Mouse (Mus musculus) embryonic facial prominence, embryonic 14.5 days (tissue): ENCODE results near the gene Clip2. TPM values are rescaled to one million over a fixed set of nuclear protein-coding genes. Genes with fewer than 3 reads are reported as not detected.

Experiments
- ATAC-seq: fragments of 200-750 bp; cut with Nextera tagmentation; 2 replicates; pipeline ENCODE4 v1.8.0; 2017; ENCODE audit warnings: low read depth, moderate number of reproducible peaks, moderate TSS enrichment
- DNase-seq: peaks from one replicate; pipeline ENCODE4 v3.0.0-alpha.2; 2015; ENCODE audit warnings: low spot score
- H3K27ac ChIP-seq: fragments of 300-500 bp; sonication (generic); replicated peaks from 2 replicates; pipeline ENCODE4 v1.5.1; 2014; ENCODE audit warnings: low read depth, mild to moderate bottlenecking, low read length, moderate library complexity
- H3K27me3 ChIP-seq: fragments of 300-500 bp; sonication (generic); replicated peaks from 2 replicates; pipeline ENCODE4 v1.6.1; 2014; ENCODE audit warnings: low read length; ENCODE audit not compliant: control insufficient read depth, insufficient read depth
- H3K36me3 ChIP-seq: fragments of 300-500 bp; sonication (generic); 2 replicates; pipeline ENCODE4 v1.6.1; 2014; ENCODE audit warnings: low read length, mixed read lengths; ENCODE audit not compliant: control insufficient read depth, insufficient read depth
- H3K4me1 ChIP-seq: fragments of 300-500 bp; sonication (generic); 2 replicates; pipeline ENCODE4 v1.6.1; 2014; ENCODE audit warnings: antibody characterized with exemption, low read length; ENCODE audit not compliant: control insufficient read depth, insufficient read depth
- H3K4me2 ChIP-seq: fragments of 300-500 bp; sonication (generic); 2 replicates; pipeline ENCODE4 v1.6.1; 2014; ENCODE audit warnings: low read depth, mild to moderate bottlenecking, low read length, moderate library complexity, mixed read lengths
- H3K4me3 ChIP-seq: fragments of 300-500 bp; sonication (generic); 2 replicates; pipeline ENCODE4 v1.5.1; 2014; ENCODE audit warnings: low read depth, mild to moderate bottlenecking, low read length
- H3K9ac ChIP-seq: fragments of 300-500 bp; sonication (generic); 2 replicates; pipeline ENCODE4 v1.6.1; 2014; ENCODE audit warnings: low read depth, mild to moderate bottlenecking, low read length, moderate library complexity, mixed read lengths
- H3K9me3 ChIP-seq: fragments of 300-500 bp; sonication (generic); 2 replicates; pipeline ENCODE4 v1.6.1; 2016; ENCODE audit warnings: low read length; ENCODE audit not compliant: control insufficient read depth
- WGBS: fragments of 180-500 bp; shearing (Covaris S2); extraction: QIAGEN DNeasy Blood & Tissue Kit; methylation state at CpG from one replicate; pipeline ENCODE4 v1.1.7; 2014; 5-methylcytosine and 5-hydroxymethylcytosine counted together
- polyA plus RNA-seq: library from polyadenylated mRNA; unstranded; fragments of >200 nt; fragmentation: Nextera tagmentation; extraction: Ambion mirVana; gene quantifications from 2 replicates; pipeline ENCODE4 v1.2.1, GENCODE M21; 2014

The Clip2 gene
- polyA plus RNA-seq = 4.1 and 4.7 TPM in 2 replicates

GRCm38 (mm10) chr5:134552110-134552972, at the start of gene Clip2:
Gene Clip2 (minus strand): TSS chr5:134552434.
- Histone ChIP-seq H3K4me2 (peak within 1 kb of the TSS; percentile 89), H3K4me1 (peaks cover 20% of the 10 kb centered on the region), H3K4me3 (peak within 1 kb of the TSS; percentile 76), H3K27me3 (no peaks in the 10 kb centered on the region), H3K9ac (peak within 1 kb of the TSS; percentile 81), H3K27ac (peak within 1 kb of the TSS; percentile 94), H3K9me3 (0 out of 2 replicates have a peak, but pooled peaks cover 2% of the 10 kb centered on the region), H3K36me3 (no peaks in the 10 kb centered on the region)
- DNase-seq (peak; percentile 98), ATAC-seq (peak; percentile 94)
- 2% methylated on average over 45 of the region's 61 CpGs for WGBS

GRCm38 (mm10) chr5:134597711-134598110, 45.5 kb upstream of the Clip2 start:
- Histone ChIP-seq H3K4me2 (no peak overlapping the region), H3K9ac (no peak overlapping the region), H3K4me3 (no peak overlapping the region), H3K4me1 (no peaks in the 10 kb centered on the region), H3K27ac (no peak overlapping the region), H3K27me3 (no peaks in the 10 kb centered on the region), H3K9me3 (no peaks in the 10 kb centered on the region), H3K36me3 (peaks cover 76% of the 10 kb centered on the region)
- WGBS = 86% methylated on average over 10 of the region's 10 CpGs
- ATAC-seq (no peak), DNase-seq (peak; percentile 23)

GRCm38 (mm10) chr5:134593093-134593492, 40.9 kb upstream of the Clip2 start:
- no peaks in the 10 kb centered on the region for H3K9me3 ChIP-seq
- no peak for ATAC-seq
- H3K4me3 ChIP-seq = no peak overlapping the region
- no peak overlapping the region for H3K9ac ChIP-seq
- H3K27ac ChIP-seq = no peak overlapping the region
- H3K27me3 ChIP-seq = no peaks in the 10 kb centered on the region
- no peak for DNase-seq
- H3K36me3 ChIP-seq = peaks cover 86% of the 10 kb centered on the region
- H3K4me2 ChIP-seq = no peak overlapping the region
- no peaks in the 10 kb centered on the region for H3K4me1 ChIP-seq
- 87% methylated on average over 9 of the region's 9 CpGs for WGBS

GRCm38 (mm10) chr5:134592026-134592581, 39.9 kb upstream of the Clip2 start:
- Histone ChIP-seq H3K9me3 (no peaks in the 10 kb centered on the region), H3K4me3 (no peak overlapping the region), H3K9ac (no peak overlapping the region), H3K4me1 (no peaks in the 10 kb centered on the region), H3K27me3 (no peaks in the 10 kb centered on the region), H3K36me3 (peaks cover 81% of the 10 kb centered on the region), H3K27ac (no peak overlapping the region), H3K4me2 (no peak overlapping the region)
- DNase-seq = no peak
- no peak for ATAC-seq
- WGBS = 84% methylated on average over 11 of the region's 11 CpGs

- 87% methylated on average over 3 of the region's 3 CpGs for WGBS
- Histone ChIP-seq H3K4me3 (no peak overlapping the region), H3K36me3 (peaks cover 68% of the 10 kb centered on the region), H3K9ac (no peak overlapping the region), H3K4me2 (no peak overlapping the region), H3K9me3 (no peaks in the 10 kb centered on the region), H3K27me3 (no peaks in the 10 kb centered on the region), H3K4me1 (no peaks in the 10 kb centered on the region), H3K27ac (no peak overlapping the region)
- DNase-seq (no peak), ATAC-seq (no peak)
Observed at GRCm38 (mm10) chr5:134589900-134590299, 37.7 kb upstream of the Clip2 start.

- H3K4me1 ChIP-seq = peaks cover 10% of the 10 kb centered on the region
- peaks cover 23% of the 10 kb centered on the region for H3K36me3 ChIP-seq
- ATAC-seq = no peak
- no peak overlapping the region for H3K9ac ChIP-seq
- no peaks in the 10 kb centered on the region for H3K9me3 ChIP-seq
- WGBS = 88% methylated on average over 5 of the region's 5 CpGs
- H3K27ac ChIP-seq = no peak overlapping the region
- H3K4me2 ChIP-seq = no peak overlapping the region
- no peak overlapping the region for H3K4me3 ChIP-seq
- DNase-seq = no peak
- H3K27me3 ChIP-seq = no peaks in the 10 kb centered on the region
Observed at GRCm38 (mm10) chr5:134584798-134585197, 32.6 kb upstream of the Clip2 start.

- H3K27ac ChIP-seq = no peak overlapping the region
Observed at GRCm38 (mm10) chr5:134583884-134584213, 31.6 kb upstream of the Clip2 start.

GRCm38 (mm10) chr5:134583006-134583883, 31.0 kb upstream of the Clip2 start:
- no peaks in the 10 kb centered on the region for H3K9me3 ChIP-seq
- H3K36me3 ChIP-seq = peaks cover 14% of the 10 kb centered on the region
- ATAC-seq (no peak), DNase-seq (no peak)
- H3K9ac ChIP-seq = peak overlapping the region; percentile 88
- H3K27me3 ChIP-seq = no peaks in the 10 kb centered on the region
- H3K4me2 ChIP-seq = peak overlapping the region; percentile 81
- no peak overlapping the region for H3K27ac ChIP-seq
- WGBS = 28% methylated on average over 15 of the region's 15 CpGs
- peaks cover 10% of the 10 kb centered on the region for H3K4me1 ChIP-seq
- H3K4me3 ChIP-seq = peak overlapping the region; percentile 92

More at GRCm38 (mm10) chr5:134583884-134584213, 31.6 kb upstream of the Clip2 start:
- Histone ChIP-seq H3K36me3 (peaks cover 19% of the 10 kb centered on the region), H3K27me3 (no peaks in the 10 kb centered on the region), H3K4me3 (peak overlapping the region; percentile 92), H3K4me1 (peaks cover 10% of the 10 kb centered on the region), H3K9ac (peak overlapping the region; percentile 88), H3K9me3 (no peaks in the 10 kb centered on the region), H3K4me2 (peak overlapping the region; percentile 81)
- WGBS = 78% methylated on average over 3 of the region's 3 CpGs
- no peak for DNase-seq
- no peak for ATAC-seq
